Mouse (Mus musculus): ENCODE results near the gene Pitpnm2. TPM values are rescaled to one million over a fixed set of nuclear protein-coding genes. Genes with fewer than 3 reads are reported as not detected.

Gene Pitpnm2
- polyA plus RNA-seq, 1 experiment, result 10.8 TPM

DNA sequence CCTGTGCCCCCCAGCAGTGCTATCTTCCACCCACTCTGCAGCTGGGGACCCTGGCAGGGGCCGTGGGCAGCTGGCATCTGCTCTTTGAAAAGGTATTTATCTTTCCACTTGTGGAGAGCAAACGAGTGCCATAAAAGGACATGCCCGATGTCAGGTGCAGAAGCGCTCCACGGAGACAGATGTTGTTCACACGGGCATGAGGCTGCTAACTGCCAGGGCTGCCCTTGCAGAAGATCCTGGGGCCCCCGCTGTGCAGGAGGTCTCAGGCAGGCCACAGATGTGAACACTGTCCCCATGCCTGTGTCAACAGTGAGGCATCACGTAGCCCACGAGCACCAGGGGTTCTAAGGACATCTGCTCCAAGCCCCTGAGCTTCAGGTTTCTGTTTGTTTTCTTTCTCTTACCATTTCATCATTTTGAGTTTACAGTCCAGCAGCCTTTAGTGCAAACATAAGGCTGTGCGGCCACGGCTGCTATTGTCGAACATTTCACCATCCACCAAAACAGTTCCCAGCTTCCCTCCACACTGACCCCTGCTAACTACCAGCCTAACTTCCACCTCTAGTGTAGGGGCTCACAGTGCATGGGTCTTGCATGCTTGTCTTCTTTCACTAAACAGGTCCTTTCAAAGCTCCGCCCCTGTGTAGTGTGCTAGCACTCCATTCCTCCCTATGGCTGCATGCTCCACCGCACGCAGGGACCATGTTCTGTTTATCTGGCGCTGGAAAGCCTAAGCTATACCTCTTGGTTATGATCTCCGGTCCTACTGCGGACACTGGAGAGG lies 17.0 kb downstream of the Pitpnm2 start:
- WGBS, result 73% methylated on average over 18 of the region's 18 CpGs
- TF ChIP-seq CTCF (IDR thresholded peaks at IDR 0.05; ENCODE audit: control insufficient read depth, insufficient read depth, low read length) (no peak), POLR2A (IDR thresholded peaks at IDR 0.05; ENCODE audit: borderline replicate concordance, control insufficient read depth, low read depth, low read length) (no peak)
- Histone ChIP-seq H3K4me1 (ENCODE audit: control insufficient read depth, insufficient read depth, low read length) (peaks cover 1% of the 10 kb centered on the region; the same call in 1 of the 2 replicates), H3K27ac (ENCODE audit: control insufficient read depth, insufficient read depth, low read depth, low read length, poor library complexity) (no peak overlapping the region), H3K4me3 (replicated peaks; ENCODE audit: control insufficient read depth, low read depth, low read length) (no peak overlapping the region)

DNA sequence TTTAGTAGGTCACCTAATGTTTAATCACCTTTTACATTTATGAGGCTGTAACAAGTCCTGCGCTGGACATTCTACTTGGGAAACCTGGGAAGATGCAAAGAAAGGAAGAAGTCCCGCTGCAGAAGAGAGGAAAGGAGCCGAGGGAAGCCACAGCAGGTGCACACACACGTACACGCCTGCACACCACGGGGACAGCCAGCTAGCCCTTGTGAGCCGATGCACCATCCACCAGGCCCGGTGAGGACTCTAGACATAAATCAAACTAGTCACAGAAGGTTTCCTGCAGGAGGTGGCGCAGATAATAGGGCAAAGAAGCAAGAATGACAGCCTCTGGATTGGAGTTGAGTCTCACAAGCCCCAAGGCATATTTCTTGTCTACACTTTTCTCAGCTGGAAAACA lies 19.1 kb downstream of the Pitpnm2 start:
- 59% methylated on average over 9 of the region's 9 CpGs for WGBS
- no peak overlapping the region for H3K4me3 ChIP-seq (replicated peaks; ENCODE audit: control insufficient read depth, low read depth, low read length)
- no peak overlapping the region for H3K27ac ChIP-seq (ENCODE audit: control insufficient read depth, insufficient read depth, low read depth, low read length, poor library complexity)
- H3K4me1 ChIP-seq (ENCODE audit: control insufficient read depth, insufficient read depth, low read length), result peaks cover 4% of the 10 kb centered on the region
- TF ChIP-seq POLR2A (IDR thresholded peaks at IDR 0.05; ENCODE audit: borderline replicate concordance, control insufficient read depth, low read depth, low read length) (no peak), CTCF (IDR thresholded peaks at IDR 0.05; ENCODE audit: control insufficient read depth, insufficient read depth, low read length) (no peak)

DNA sequence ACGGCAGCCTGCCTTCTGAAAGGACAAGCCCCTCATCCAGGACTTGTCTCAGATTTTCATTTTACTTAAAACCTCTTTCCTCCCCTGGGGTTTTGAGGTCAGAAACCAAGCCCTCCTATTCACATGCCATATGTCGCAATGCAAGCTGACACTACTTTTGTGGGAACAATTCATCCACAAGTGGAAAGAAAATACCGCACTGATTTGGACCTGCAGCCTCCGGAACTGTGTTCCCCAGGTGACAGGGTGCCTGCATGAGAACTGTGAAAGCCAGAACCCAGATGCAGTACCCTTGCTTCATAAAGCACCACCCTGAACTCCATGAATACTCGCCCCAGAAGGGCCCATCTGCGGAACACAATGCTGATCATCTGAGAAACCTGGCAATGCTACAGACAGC lies 22.4 kb downstream of the Pitpnm2 start:
- H3K4me3 ChIP-seq (replicated peaks; ENCODE audit: control insufficient read depth, low read depth, low read length), result no peak overlapping the region
- TF ChIP-seq POLR2A (IDR thresholded peaks at IDR 0.05; ENCODE audit: borderline replicate concordance, control insufficient read depth, low read depth, low read length) (no peak), CTCF (IDR thresholded peaks at IDR 0.05; ENCODE audit: control insufficient read depth, insufficient read depth, low read length) (no peak)
- no peak overlapping the region for H3K27ac ChIP-seq (ENCODE audit: control insufficient read depth, insufficient read depth, low read depth, low read length, poor library complexity)
- WGBS, result 38% methylated on average over 6 of the region's 6 CpGs
- H3K4me1 ChIP-seq (ENCODE audit: control insufficient read depth, insufficient read depth, low read length), result peaks cover 4% of the 10 kb centered on the region

DNA sequence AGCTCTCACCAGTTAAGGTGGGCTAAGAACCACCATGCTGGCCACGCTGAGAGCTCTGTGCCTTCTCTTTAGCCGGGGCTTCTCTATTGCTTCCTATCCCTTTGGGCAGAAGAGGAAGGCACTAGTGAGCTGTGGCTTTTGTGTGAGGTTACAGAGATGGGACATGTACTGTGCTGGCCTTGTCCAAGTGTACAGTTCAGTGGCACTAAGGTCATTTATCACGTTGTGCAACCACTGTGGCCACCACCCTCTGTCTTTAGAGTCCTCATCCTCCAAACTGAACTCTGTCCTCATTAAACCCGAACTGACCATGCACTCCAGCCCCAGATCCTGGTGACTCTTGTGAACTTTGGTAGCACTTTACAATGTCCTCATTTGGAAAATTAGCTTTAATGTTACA lies 23.1 kb downstream of the Pitpnm2 start:
- peaks cover 2% of the 10 kb centered on the region for H3K4me1 ChIP-seq (ENCODE audit: control insufficient read depth, insufficient read depth, low read length)
- WGBS, result 29% methylated on average over 4 of the region's 4 CpGs
- H3K27ac ChIP-seq (ENCODE audit: control insufficient read depth, insufficient read depth, low read depth, low read length, poor library complexity), result peak overlapping the region; percentile 28; the same call in 1 of the 2 replicates
- H3K4me3 ChIP-seq (replicated peaks; ENCODE audit: control insufficient read depth, low read depth, low read length), result no peak overlapping the region
- TF ChIP-seq CTCF (IDR thresholded peaks at IDR 0.05; ENCODE audit: control insufficient read depth, insufficient read depth, low read length), result no peak
- TF ChIP-seq POLR2A (IDR thresholded peaks at IDR 0.05; ENCODE audit: borderline replicate concordance, control insufficient read depth, low read depth, low read length), result no peak

DNA sequence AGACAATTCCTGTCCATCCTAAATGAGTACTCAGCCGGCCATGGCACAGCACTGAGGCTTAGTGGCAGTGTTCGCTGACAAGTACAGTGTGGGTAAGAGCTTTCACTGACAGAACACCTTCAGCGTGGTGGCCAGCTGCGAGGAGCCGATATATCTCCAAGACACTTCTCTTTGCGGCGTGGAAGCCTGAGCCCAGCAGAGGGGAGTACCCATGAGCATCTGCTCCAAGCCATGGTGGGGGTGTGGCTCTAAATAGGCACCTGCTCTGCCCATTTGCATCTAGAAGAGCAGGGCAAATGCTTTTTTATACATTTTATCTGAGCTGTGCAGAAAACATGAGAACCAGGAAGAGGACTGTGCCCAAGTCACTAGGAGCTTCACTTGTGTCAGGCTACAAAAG lies 23.7 kb downstream of the Pitpnm2 start:
- H3K4me1 ChIP-seq (ENCODE audit: control insufficient read depth, insufficient read depth, low read length), result peaks cover 2% of the 10 kb centered on the region

DNA sequence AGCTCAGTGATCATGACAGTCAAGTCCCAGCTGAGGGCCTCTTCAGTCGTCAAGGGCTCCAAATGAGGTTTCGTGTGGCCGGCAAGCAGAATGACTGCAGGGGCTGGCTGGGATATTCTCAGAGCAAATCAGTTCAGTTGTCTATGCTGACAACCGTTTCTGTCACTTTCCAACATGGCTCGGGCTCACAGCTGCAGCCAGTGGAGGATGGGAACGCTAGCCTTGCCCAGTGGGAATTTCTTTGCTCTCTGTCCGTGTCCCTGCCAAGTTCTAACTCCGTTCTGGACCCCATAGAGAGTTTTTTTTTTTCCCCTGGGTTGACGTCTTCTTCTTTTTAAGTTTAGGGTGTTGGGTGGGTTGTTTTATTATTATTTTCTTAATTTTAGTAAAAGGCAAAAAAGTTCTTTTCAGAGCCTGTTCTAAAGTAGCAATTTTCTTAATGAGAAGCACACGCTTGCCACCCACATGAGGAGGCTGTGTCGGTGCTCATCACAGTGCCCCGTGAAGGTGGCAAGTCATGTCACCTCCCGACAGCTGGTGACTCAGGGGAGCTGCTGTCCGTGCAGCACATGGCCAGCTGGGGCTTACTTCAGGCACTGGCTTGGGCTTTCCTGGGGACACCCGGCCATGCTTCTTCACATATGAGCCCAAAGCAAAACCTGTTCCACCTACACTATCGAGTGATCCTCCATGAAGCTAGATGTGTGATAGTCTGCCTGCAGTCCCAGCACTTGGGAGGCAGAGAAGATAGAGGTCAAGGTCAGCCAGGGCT lies 25.1 kb downstream of the Pitpnm2 start:
- Histone ChIP-seq H3K4me3 (replicated peaks; ENCODE audit: control insufficient read depth, low read depth, low read length) (no peak overlapping the region), H3K4me1 (ENCODE audit: control insufficient read depth, insufficient read depth, low read length) (peaks cover 2% of the 10 kb centered on the region), H3K27ac (ENCODE audit: control insufficient read depth, insufficient read depth, low read depth, low read length, poor library complexity) (no peak overlapping the region)
- WGBS, result 82% methylated on average over 16 of the region's 16 CpGs
- no peak for TF ChIP-seq POLR2A (IDR thresholded peaks at IDR 0.05; ENCODE audit: borderline replicate concordance, control insufficient read depth, low read depth, low read length)
- TF ChIP-seq CTCF (IDR thresholded peaks at IDR 0.05; ENCODE audit: control insufficient read depth, insufficient read depth, low read length), result no peak

More for the DNA sequence above, 23.7 kb downstream of the Pitpnm2 start:
- 66% methylated on average over 7 of the region's 7 CpGs for WGBS
- no peak overlapping the region for H3K4me3 ChIP-seq (replicated peaks; ENCODE audit: control insufficient read depth, low read depth, low read length)
- no peak for TF ChIP-seq POLR2A (IDR thresholded peaks at IDR 0.05; ENCODE audit: borderline replicate concordance, control insufficient read depth, low read depth, low read length)
- no peak for TF ChIP-seq CTCF (IDR thresholded peaks at IDR 0.05; ENCODE audit: control insufficient read depth, insufficient read depth, low read length)
- peak overlapping the region; percentile 28; the same call in 1 of the 2 replicates for H3K27ac ChIP-seq (ENCODE audit: control insufficient read depth, insufficient read depth, low read depth, low read length, poor library complexity)

DNA sequence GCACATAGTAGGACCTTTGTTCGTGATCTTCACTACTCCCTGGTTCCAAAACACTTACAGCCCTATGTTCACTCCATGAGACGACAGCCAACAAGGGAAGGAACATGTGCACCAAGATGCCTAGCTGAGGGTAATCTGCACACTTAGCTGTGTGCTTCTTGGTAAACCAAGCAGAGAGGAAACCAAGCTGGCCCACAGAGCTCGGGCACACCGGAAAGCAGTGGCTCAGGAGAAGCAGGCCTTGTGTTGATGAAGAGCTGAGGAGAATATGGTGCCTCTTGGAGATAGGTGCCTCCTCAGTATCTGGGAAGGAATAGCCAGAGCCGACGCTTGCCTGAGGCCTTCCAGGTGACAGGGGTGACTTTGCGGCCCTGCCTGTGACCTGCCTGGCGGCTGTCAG lies 26.0 kb downstream of the Pitpnm2 start:
- WGBS, result 76% methylated on average over 8 of the region's 8 CpGs
- no peak for TF ChIP-seq CTCF (IDR thresholded peaks at IDR 0.05; ENCODE audit: control insufficient read depth, insufficient read depth, low read length)
- no peak for TF ChIP-seq POLR2A (IDR thresholded peaks at IDR 0.05; ENCODE audit: borderline replicate concordance, control insufficient read depth, low read depth, low read length)
- peaks cover 3% of the 10 kb centered on the region for H3K4me1 ChIP-seq (ENCODE audit: control insufficient read depth, insufficient read depth, low read length)
- no peak overlapping the region for H3K27ac ChIP-seq (ENCODE audit: control insufficient read depth, insufficient read depth, low read depth, low read length, poor library complexity)
- H3K4me3 ChIP-seq (replicated peaks; ENCODE audit: control insufficient read depth, low read depth, low read length), result no peak overlapping the region

DNA sequence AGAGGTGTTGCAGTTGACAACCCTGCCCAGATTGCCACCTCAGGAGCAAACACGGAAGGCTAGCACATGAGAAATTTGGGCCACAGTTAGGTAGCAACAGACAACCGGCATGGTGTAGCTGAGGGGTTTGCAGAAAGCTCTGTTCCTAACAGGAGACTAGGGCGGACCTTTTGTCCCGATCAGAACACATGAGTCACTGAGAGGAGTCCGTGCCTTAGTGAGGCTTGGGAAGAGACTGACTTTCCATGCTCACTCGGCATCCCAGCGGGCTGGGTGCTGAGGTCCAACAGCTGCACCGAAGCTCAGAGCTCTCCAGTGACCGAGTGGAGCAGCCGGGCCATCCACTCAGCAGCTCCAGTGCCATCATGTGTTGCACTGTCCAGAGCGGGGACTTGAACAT lies 26.9 kb downstream of the Pitpnm2 start:
- Histone ChIP-seq H3K27ac (ENCODE audit: control insufficient read depth, insufficient read depth, low read depth, low read length, poor library complexity) (no peak overlapping the region), H3K4me1 (ENCODE audit: control insufficient read depth, insufficient read depth, low read length) (peaks cover 7% of the 10 kb centered on the region), H3K4me3 (replicated peaks; ENCODE audit: control insufficient read depth, low read depth, low read length) (no peak overlapping the region)
- 85% methylated on average over 11 of the region's 11 CpGs for WGBS
- TF ChIP-seq POLR2A (IDR thresholded peaks at IDR 0.05; ENCODE audit: borderline replicate concordance, control insufficient read depth, low read depth, low read length), result no peak

Data from bone marrow, adult 2 months (tissue).